Mouse (Mus musculus) stomach, embryonic 14.5 days (tissue): ENCODE measurements around the gene Gm20517. TPM values are rescaled to one million over a fixed set of nuclear protein-coding genes. Genes with fewer than 3 reads are reported as not detected.

Experiments
- ATAC-seq: fragments of 200-750 bp; cut with Nextera tagmentation; 2 replicates; pipeline ENCODE4 v1.8.0; 2017; ENCODE audit warnings: low read depth, moderate TSS enrichment; ENCODE audit not compliant: insufficient number of reproducible peaks, insufficient read depth, low FRiP score
- H3K27ac ChIP-seq: fragments of 300-500 bp; sonication (generic); 2 replicates; pipeline ENCODE4 v1.5.1; 2014; ENCODE audit warnings: mild to moderate bottlenecking, low read length, moderate library complexity, mixed read lengths
- H3K27me3 ChIP-seq: fragments of 300-500 bp; sonication (generic); 2 replicates; pipeline ENCODE4 v1.6.1; 2014; ENCODE audit warnings: low read length, control low read depth, mixed read lengths; ENCODE audit not compliant: control insufficient read depth, insufficient read depth
- H3K36me3 ChIP-seq: fragments of 300-500 bp; sonication (generic); 2 replicates; pipeline ENCODE4 v1.6.1; 2014; ENCODE audit warnings: mild to moderate bottlenecking, control low read depth, low read length, moderate library complexity, mixed read lengths; ENCODE audit not compliant: control insufficient read depth, insufficient read depth
- H3K4me1 ChIP-seq: fragments of 300-500 bp; sonication (generic); 2 replicates; pipeline ENCODE4 v1.6.1; 2014; ENCODE audit warnings: low read length, control low read depth, mixed read lengths; ENCODE audit not compliant: control insufficient read depth, insufficient read depth
- H3K4me2 ChIP-seq: fragments of 300-500 bp; sonication (generic); replicated peaks from 2 replicates; pipeline ENCODE4 v1.6.1; 2014; ENCODE audit warnings: low read depth, low read length, control low read depth
- H3K4me3 ChIP-seq: fragments of 300-500 bp; sonication (generic); 2 replicates; pipeline ENCODE4 v1.5.1; 2014; ENCODE audit warnings: low read depth, low read length, control low read depth
- H3K9ac ChIP-seq: fragments of 300-500 bp; sonication (generic); replicated peaks from 2 replicates; pipeline ENCODE4 v1.6.1; 2014; ENCODE audit warnings: low read depth, mild to moderate bottlenecking, control low read depth, low read length, moderate library complexity, mixed read lengths
- H3K9me3 ChIP-seq: fragments of 300-500 bp; sonication (generic); 2 replicates; pipeline ENCODE4 v1.6.1; 2016; ENCODE audit warnings: low read depth, low read length, control low read depth; ENCODE audit not compliant: control insufficient read depth
- WGBS: fragments of 180-500 bp; shearing (Covaris S2); extraction: QIAGEN DNeasy Blood & Tissue Kit; methylation state at CpG from one replicate; pipeline ENCODE4 v1.1.7; 2014; 5-methylcytosine and 5-hydroxymethylcytosine counted together
- polyA plus RNA-seq: library from polyadenylated mRNA; unstranded; fragments of >200 nt; fragmentation: Nextera tagmentation; extraction: Ambion mirVana; gene quantifications from 2 replicates; pipeline ENCODE4 v1.2.1, GENCODE M21; 2014

Gene Gm20517
- polyA plus RNA-seq, 1 experiment from 2014 or later = 1.5 TPM

DNA sequence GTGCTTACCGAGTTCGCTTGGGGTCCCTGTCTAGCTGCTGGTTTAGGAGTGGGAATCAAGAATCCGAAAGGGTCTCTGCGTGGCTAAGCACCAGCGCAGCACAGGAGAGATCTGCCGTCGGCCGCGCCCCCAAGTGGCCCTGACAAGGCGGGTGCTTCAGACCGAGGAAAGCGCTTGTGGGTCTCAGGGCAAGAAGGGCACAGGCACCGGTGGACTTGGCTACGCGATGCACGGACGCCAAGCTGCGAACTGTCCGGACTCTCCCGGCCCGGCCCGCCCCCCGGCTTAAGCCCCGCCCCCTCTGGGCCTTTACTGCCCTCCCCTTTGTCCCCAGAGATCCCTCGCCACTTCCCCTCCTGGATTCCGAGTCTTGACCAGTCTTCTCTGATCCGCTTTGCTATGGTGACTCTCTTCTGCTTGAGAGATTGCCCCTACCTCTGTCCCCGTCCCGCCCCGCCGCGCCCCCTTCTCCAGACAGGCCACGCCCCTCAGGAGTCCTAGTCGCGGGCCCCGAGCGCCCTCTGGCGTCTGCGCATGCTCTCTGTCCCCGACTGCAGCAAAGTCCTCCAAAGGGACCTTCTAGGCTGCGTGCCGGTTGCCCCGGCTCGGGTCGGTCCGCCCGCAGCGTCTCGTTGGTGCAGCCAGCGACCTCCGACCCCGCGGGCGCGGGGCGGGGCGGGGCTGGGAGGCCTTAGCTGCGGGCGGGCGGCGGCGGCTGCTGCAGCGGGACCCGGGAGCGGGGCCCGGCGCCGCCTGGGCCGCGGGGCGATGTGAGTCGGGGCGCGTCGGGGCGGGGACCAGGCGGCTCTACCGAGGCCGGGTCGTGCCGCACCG is 83.3 kb downstream of the Gm20517 start, which contains the start of gene Prickle4:
Prickle4 (minus strand) TSS at position 234 of the 834 bp plus-strand sequence.
- ATAC-seq = peak; percentile 90
- Histone ChIP-seq H3K27ac (peak within 1 kb of the TSS; percentile 27), H3K9me3 (no peaks in the 10 kb centered on the region), H3K4me2 (peak within 1 kb of the TSS; percentile 82), H3K9ac (peak within 1 kb of the TSS; percentile 74), H3K4me3 (peak within 1 kb of the TSS; percentile 59), H3K36me3 (no peaks in the 10 kb centered on the region), H3K4me1 (peaks cover 8% of the 10 kb centered on the region; the same call in 1 of the 2 replicates), H3K27me3 (no peaks in the 10 kb centered on the region)
- WGBS = under 1% methylated on average over 78 of the region's 82 CpGs

DNA sequence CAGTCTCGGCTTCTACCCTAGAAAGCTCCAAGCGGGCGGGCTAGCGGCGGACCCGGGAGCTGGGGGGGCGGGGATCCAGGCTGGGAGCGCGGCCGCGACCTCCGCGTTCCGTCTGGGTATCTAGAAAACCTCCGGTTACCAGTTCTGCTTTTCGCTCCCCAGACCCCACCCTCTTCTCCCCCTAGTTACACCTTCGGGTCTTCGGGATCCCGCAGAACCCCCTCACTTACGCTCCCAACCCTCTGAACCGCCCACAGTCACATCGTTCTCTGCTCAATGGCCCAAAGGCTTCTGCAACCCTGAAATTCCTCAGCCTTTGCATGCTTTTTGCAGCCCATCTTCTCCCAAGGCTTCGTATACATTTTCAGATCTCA is 83.9 kb downstream of the Gm20517 start:
- peak overlapping the region; percentile 74 for H3K9ac ChIP-seq
- 0 out of 2 replicates have a peak, but pooled peaks cover 3% of the 10 kb centered on the region for H3K36me3 ChIP-seq
- peak overlapping the region; percentile 82 for H3K4me2 ChIP-seq
- no peaks in the 10 kb centered on the region for H3K27me3 ChIP-seq
- no peaks in the 10 kb centered on the region for H3K9me3 ChIP-seq
- WGBS = 0% methylated on average over 20 of the region's 23 CpGs
- ATAC-seq = no peak; the same call in 1 of the 2 replicates
- H3K4me1 ChIP-seq = peaks cover 8% of the 10 kb centered on the region; the same call in 1 of the 2 replicates
- H3K4me3 ChIP-seq = peak overlapping the region; percentile 59
- peak overlapping the region; percentile 27; the same call in 1 of the 2 replicates for H3K27ac ChIP-seq

DNA sequence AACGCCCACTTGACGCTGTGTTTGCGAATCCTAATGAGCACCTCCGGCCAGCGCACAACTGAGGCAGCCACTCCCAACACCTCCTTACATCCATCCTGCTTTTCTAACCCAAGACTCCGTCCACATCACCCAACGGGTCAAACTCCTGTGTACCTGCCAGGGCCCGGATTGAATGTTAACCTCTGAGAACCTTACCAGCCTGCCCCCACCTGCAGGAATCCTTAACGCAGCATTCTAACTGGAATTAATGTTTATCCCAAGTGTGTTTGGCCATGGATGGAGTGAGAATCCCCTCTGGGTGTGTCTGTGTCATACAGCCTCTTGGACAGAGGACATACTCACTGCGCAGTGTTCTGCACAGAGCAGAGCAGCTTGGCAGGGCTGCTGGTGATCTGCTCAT is 86.8 kb downstream of the Gm20517 start:
- H3K27me3 ChIP-seq = no peaks in the 10 kb centered on the region
- H3K27ac ChIP-seq = no peak overlapping the region
- WGBS = 88% methylated on average over 10 of the region's 10 CpGs
- H3K36me3 ChIP-seq = peaks cover 3% of the 10 kb centered on the region; the same call in 1 of the 2 replicates
- H3K4me3 ChIP-seq = no peak overlapping the region
- no peak overlapping the region for H3K9ac ChIP-seq
- no peak for ATAC-seq
- H3K9me3 ChIP-seq = no peaks in the 10 kb centered on the region
- no peak overlapping the region for H3K4me2 ChIP-seq
- peaks cover 8% of the 10 kb centered on the region; the same call in 1 of the 2 replicates for H3K4me1 ChIP-seq

DNA sequence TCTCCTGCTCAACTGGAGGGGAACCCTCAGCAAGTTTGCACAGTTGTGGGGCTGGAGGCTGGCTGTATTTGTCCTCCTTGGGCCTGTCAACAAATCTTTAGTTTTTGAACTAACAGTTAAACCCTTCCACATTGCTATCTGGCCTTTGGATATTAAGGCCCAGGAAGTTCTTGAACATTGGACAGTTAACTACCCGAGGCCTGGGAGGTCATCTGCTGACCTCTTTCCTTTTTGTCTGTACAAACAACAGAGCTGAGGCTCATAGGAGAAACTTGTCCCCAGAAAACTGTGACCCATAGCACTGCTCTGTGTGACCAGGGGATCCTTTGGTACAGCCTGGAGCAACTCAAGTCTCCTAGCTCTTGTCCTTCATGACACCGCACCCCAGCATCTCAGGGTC is 87.7 kb downstream of the Gm20517 start:
- no peak overlapping the region for H3K4me3 ChIP-seq
- H3K4me2 ChIP-seq = no peak overlapping the region
- no peak for ATAC-seq
- 80% methylated on average over 2 of the region's 2 CpGs for WGBS
- H3K36me3 ChIP-seq = peaks cover 3% of the 10 kb centered on the region; the same call in 1 of the 2 replicates
- H3K27me3 ChIP-seq = no peaks in the 10 kb centered on the region
- H3K27ac ChIP-seq = no peak overlapping the region
- no peak overlapping the region for H3K9ac ChIP-seq
- H3K4me1 ChIP-seq = peaks cover 7% of the 10 kb centered on the region; the same call in 1 of the 2 replicates
- H3K9me3 ChIP-seq = no peaks in the 10 kb centered on the region

DNA sequence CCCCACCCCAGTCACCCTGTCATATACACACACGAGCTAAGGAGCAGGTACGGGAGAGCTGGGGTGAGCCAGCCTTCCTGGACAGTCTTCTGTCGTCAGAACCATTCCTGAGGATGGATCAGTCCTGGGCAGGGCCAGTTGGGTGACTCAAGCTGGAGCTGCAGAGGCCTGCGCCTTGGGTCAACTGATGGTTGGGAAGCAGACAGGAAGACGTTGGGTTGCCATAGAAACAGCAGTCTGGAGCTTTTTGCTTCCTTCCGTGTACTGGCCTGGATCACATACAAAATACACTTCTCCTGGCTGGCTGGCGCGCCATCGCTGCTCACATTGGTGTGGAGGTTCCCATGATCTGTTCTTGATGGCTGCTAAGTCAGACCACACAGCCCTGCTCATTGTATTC is 90.4 kb downstream of the Gm20517 start:
- no peaks in the 10 kb centered on the region for H3K9me3 ChIP-seq
- peaks cover 4% of the 10 kb centered on the region; the same call in 1 of the 2 replicates for H3K4me1 ChIP-seq
- no peak overlapping the region for H3K9ac ChIP-seq
- H3K4me2 ChIP-seq = no peak overlapping the region
- no peak overlapping the region for H3K4me3 ChIP-seq
- ATAC-seq = no peak
- peaks cover 3% of the 10 kb centered on the region; the same call in 1 of the 2 replicates for H3K36me3 ChIP-seq
- H3K27me3 ChIP-seq = no peaks in the 10 kb centered on the region
- WGBS = 73% methylated on average over 9 of the region's 9 CpGs
- H3K27ac ChIP-seq = no peak overlapping the region

DNA sequence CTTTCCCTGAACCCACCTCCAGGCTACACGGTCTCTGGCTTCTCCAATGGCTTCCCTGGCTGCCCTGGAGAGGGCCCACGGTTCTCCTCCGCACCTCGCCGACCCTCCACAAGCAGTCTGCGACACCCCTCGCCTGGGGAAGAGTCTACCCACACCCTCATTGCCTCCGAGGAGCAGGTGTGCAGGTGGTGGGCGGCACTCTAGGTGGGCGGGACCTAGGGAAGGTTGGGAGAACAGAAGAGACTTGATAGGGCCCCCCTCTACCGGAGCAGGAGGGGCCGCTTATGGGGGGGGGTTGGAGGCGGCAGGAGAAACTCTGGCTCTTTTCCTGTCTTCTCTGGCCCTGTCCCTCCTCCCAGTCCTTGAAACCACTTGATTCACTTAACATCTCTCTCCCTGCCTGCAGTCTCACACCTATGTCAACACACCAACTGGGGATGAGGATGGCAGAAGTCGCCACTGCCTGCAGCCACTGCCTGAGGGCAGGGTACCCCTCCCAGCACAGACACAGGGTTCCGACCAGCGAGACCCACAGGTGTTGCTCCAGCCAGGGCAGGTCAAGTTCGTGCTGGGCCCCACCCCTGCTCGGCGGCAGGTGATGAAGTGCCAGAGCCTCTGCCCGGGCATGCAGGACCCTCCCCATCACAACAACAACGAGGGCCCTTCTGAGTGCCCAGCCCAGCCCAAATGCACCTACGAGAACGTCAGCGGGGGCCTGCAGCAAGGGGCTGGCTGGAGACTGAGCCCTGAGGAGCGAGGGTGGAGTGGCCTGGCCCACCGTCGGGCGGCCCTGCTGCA is 91.4 kb downstream of the Gm20517 start:
- ATAC-seq = peak; percentile 5; the same call in 1 of the 2 replicates
- no peak overlapping the region for H3K4me2 ChIP-seq
- H3K36me3 ChIP-seq = peaks cover 3% of the 10 kb centered on the region; the same call in 1 of the 2 replicates
- H3K27me3 ChIP-seq = no peaks in the 10 kb centered on the region
- no peak overlapping the region for H3K27ac ChIP-seq
- H3K4me1 ChIP-seq = peaks cover 5% of the 10 kb centered on the region; the same call in 1 of the 2 replicates
- no peak overlapping the region for H3K9ac ChIP-seq
- no peak overlapping the region for H3K4me3 ChIP-seq
- WGBS = 40% methylated on average over 28 of the region's 28 CpGs
- H3K9me3 ChIP-seq = no peaks in the 10 kb centered on the region

DNA sequence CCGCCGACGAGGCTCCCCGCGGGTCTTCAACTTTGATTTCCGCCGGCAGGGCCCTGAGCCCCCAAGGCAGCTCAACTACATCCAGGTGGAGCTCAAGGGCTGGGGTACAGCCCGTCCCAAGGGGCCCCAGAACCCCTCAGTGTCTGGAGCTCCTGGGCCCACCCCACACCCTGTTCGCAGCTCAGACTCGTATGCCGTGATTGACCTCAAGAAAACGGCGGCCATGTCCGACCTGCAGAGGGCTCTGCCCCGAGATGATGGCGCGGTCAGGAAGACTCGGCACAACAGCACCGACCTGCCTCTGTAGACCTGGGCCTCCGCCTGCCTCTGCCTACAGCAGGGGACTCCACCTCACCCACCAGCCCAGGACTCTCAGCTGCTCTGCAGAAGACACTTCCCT is 92.2 kb downstream of the Gm20517 start:
- no peaks in the 10 kb centered on the region for H3K9me3 ChIP-seq
- peaks cover 5% of the 10 kb centered on the region; the same call in 1 of the 2 replicates for H3K4me1 ChIP-seq
- H3K4me2 ChIP-seq = no peak overlapping the region
- peaks cover 3% of the 10 kb centered on the region; the same call in 1 of the 2 replicates for H3K36me3 ChIP-seq
- H3K27ac ChIP-seq = no peak overlapping the region
- no peak overlapping the region for H3K4me3 ChIP-seq
- WGBS = 39% methylated on average over 20 of the region's 20 CpGs
- no peaks in the 10 kb centered on the region for H3K27me3 ChIP-seq
- no peak overlapping the region for H3K9ac ChIP-seq
- ATAC-seq = no peak

DNA sequence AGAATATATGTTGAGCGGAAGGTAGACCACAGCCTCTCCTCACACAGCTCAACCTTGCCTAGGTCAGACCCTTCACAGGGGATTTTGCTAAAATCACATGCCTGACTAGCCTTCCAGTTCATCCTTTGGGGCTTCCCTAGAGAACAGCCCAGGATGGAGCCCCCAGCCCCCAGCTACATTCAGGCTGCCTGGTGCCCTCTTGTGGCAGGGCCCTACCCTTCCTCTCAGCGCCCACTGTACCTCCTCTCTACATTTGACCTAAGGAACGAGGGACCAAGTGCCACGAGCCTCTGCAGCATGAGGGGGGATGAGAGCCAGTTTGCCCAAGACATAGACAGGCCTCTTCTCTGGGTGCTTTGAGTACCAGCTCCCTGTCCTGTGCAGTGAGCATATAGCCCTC is 93.3 kb downstream of the Gm20517 start:
- ATAC-seq = no peak
- Histone ChIP-seq H3K27me3 (no peaks in the 10 kb centered on the region), H3K9me3 (no peaks in the 10 kb centered on the region), H3K4me3 (no peak overlapping the region), H3K9ac (no peak overlapping the region), H3K4me2 (no peak overlapping the region), H3K36me3 (peaks cover 3% of the 10 kb centered on the region; the same call in 1 of the 2 replicates), H3K4me1 (peaks cover 8% of the 10 kb centered on the region; the same call in 1 of the 2 replicates), H3K27ac (no peak overlapping the region)
- 80% methylated on average over 4 of the region's 4 CpGs for WGBS
